Mouse (Mus musculus): Measurements from ENCODE around the gene Btbd9. TPM values are rescaled to one million over a fixed set of nuclear protein-coding genes. Genes with fewer than 3 reads are reported as not detected.

Gene Btbd9
- total RNA-seq, 4 experiments from 2014 or later = 11.9 to 18.5 (median 12.6) TPM

- DNase-seq (ENCODE audit: low spot score in 2 of 2) = no peak
Measured at GRCm38 (mm10) chr17:30283001-30283400, 293.3 kb downstream of the Btbd9 start.

- no peak for DNase-seq (ENCODE audit: low spot score in 2 of 2)
Measured at GRCm38 (mm10) chr17:30280323-30281118, 295.8 kb downstream of the Btbd9 start.

- DNase-seq (ENCODE audit: low spot score in 2 of 2) = no peak
Measured at GRCm38 (mm10) chr17:30279684-30280083, 296.6 kb downstream of the Btbd9 start.

- peak in 1 of 2 experiments; percentile 14 for DNase-seq (ENCODE audit: low spot score in 2 of 2)
Measured at GRCm38 (mm10) chr17:30278596-30279378, 297.5 kb downstream of the Btbd9 start.

GRCm38 (mm10) chr17:30276477-30276876 is 299.8 kb downstream of the Btbd9 start:
- DNase-seq (ENCODE audit: low spot score in 2 of 2) = no peak

GRCm38 (mm10) chr17:30272769-30273168 is 303.5 kb downstream of the Btbd9 start:
- no peak for DNase-seq (ENCODE audit: low spot score in 2 of 2)

- DNase-seq (ENCODE audit: low spot score in 2 of 2) = peak in 1 of 2 experiments; percentile 55
Measured at GRCm38 (mm10) chr17:30269136-30270063, 306.9 kb downstream of the Btbd9 start.

- DNase-seq (ENCODE audit: low spot score in 2 of 2) = peak in 1 of 2 experiments; percentile 53
Measured at GRCm38 (mm10) chr17:30268456-30268855, 307.8 kb downstream of the Btbd9 start.

- no peak for DNase-seq (ENCODE audit: low spot score in 2 of 2)
Measured at GRCm38 (mm10) chr17:30267432-30267973, 308.8 kb downstream of the Btbd9 start.

GRCm38 (mm10) chr17:30263535-30263934 is 312.8 kb downstream of the Btbd9 start:
- no peak for DNase-seq (ENCODE audit: low spot score in 2 of 2)

GRCm38 (mm10) chr17:30262943-30263342 is 313.3 kb downstream of the Btbd9 start:
- DNase-seq (ENCODE audit: low spot score in 2 of 2) = no peak

GRCm38 (mm10) chr17:30262440-30262839 is 313.8 kb downstream of the Btbd9 start:
- DNase-seq (ENCODE audit: low spot score in 2 of 2) = peak in 1 of 2 experiments; percentile 52

GRCm38 (mm10) chr17:30261983-30262340 is 314.3 kb downstream of the Btbd9 start:
- DNase-seq (ENCODE audit: low spot score in 2 of 2) = no peak

GRCm38 (mm10) chr17:30261307-30261982 is 314.8 kb downstream of the Btbd9 start:
- DNase-seq (ENCODE audit: low spot score in 2 of 2) = no peak

GRCm38 (mm10) chr17:30260641-30261306 is 315.5 kb downstream of the Btbd9 start:
- DNase-seq (ENCODE audit: low spot score in 2 of 2) = no peak

- DNase-seq (ENCODE audit: low spot score in 2 of 2) = no peak
Measured at GRCm38 (mm10) chr17:30259938-30260337, 316.4 kb downstream of the Btbd9 start.

GRCm38 (mm10) chr17:30258480-30258879 is 317.8 kb downstream of the Btbd9 start:
- no peak for DNase-seq (ENCODE audit: low spot score in 2 of 2)

- no peak for DNase-seq (ENCODE audit: low spot score in 2 of 2)
Measured at GRCm38 (mm10) chr17:30255928-30256560, 320.2 kb downstream of the Btbd9 start.

GRCm38 (mm10) chr17:30253924-30254323 is 322.4 kb downstream of the Btbd9 start:
- no peak for DNase-seq (ENCODE audit: low spot score in 2 of 2)

All from gastrocnemius, adult 8-10 months (tissue).